Mouse (Mus musculus) midbrain, postnatal 0 days (tissue): Measurements from ENCODE around the gene Mrap. TPM values are rescaled to one million over a fixed set of nuclear protein-coding genes. Genes with fewer than 3 reads are reported as not detected.

ENCODE experiments used
- ATAC-seq: fragments of 200-750 bp; cut with Nextera tagmentation; 2 replicates; pipeline ENCODE4 v1.8.0; 2017; ENCODE audit warnings: moderate number of reproducible peaks, mild to moderate bottlenecking, moderate TSS enrichment, moderate library complexity; ENCODE audit not compliant: low FRiP score
- DNase-seq: peaks from one replicate; pipeline ENCODE4 v3.0.0-alpha.2; 2015; ENCODE audit warnings: low spot score
- H3K27ac ChIP-seq: fragments of 300-500 bp; sonication (generic); 2 replicates; pipeline ENCODE4 v1.5.1; 2014; ENCODE audit warnings: low read depth, mild to moderate bottlenecking, low read length, mixed read lengths
- H3K27me3 ChIP-seq: fragments of 300-500 bp; sonication (generic); 2 replicates; pipeline ENCODE4 v1.6.1; 2014; ENCODE audit warnings: low read length, control low read depth, mixed read lengths; ENCODE audit not compliant: insufficient read depth
- H3K36me3 ChIP-seq: fragments of 300-500 bp; sonication (generic); 2 replicates; pipeline ENCODE4 v1.6.1; 2014; ENCODE audit warnings: low read length, control low read depth, mixed read lengths; ENCODE audit not compliant: insufficient read depth
- H3K4me1 ChIP-seq: fragments of 300-500 bp; sonication (generic); 2 replicates; pipeline ENCODE4 v1.6.1; 2014; ENCODE audit warnings: mild to moderate bottlenecking, control low read depth, antibody characterized with exemption, low read length, mixed read lengths; ENCODE audit not compliant: insufficient read depth
- H3K4me2 ChIP-seq: fragments of 300-500 bp; sonication (generic); 2 replicates; pipeline ENCODE4 v1.6.1; 2014; ENCODE audit warnings: low read depth, mild to moderate bottlenecking, low read length, mixed read lengths; ENCODE audit not compliant: poor library complexity, severe bottlenecking
- H3K4me3 ChIP-seq: fragments of 300-500 bp; sonication (generic); 2 replicates; pipeline ENCODE4 v1.5.1; 2014; ENCODE audit warnings: low read depth, mild to moderate bottlenecking, low read length, moderate library complexity
- H3K9ac ChIP-seq: fragments of 300-500 bp; sonication (generic); replicated peaks from 2 replicates; pipeline ENCODE4 v1.6.1; 2014; ENCODE audit warnings: mild to moderate bottlenecking, low read length, moderate library complexity, mixed read lengths; ENCODE audit not compliant: poor library complexity, severe bottlenecking
- H3K9me3 ChIP-seq: fragments of 300-500 bp; sonication (generic); 2 replicates; pipeline ENCODE4 v1.6.1; 2016; ENCODE audit warnings: low read length, control low read depth
- CTCF ChIP-seq: IDR thresholded peaks from 2 replicates; pipeline ENCODE4 v1.5.1; 2016; ENCODE audit warnings: antibody characterized with exemption, mild to moderate bottlenecking
- WGBS: fragments of 180-500 bp; shearing (Covaris S2); extraction: QIAGEN DNeasy Blood & Tissue Kit; methylation state at CpG from one replicate; pipeline ENCODE4 v1.1.7; 2014; 5-methylcytosine and 5-hydroxymethylcytosine counted together
- polyA plus RNA-seq: library from polyadenylated mRNA; unstranded; fragments of >200 nt; fragmentation: Nextera tagmentation; extraction: Ambion mirVana; gene quantifications from 2 replicates; pipeline ENCODE4 v1.2.1, GENCODE M21; 2015
- total RNA-seq: library from RNA; depleted of rRNA; stranded (reverse); fragments of >200 nt; gene quantifications from 2 replicates; pipeline ENCODE4 v1.2.3, GENCODE M21; 2014

Mrap gene
- total and polyA plus RNA-seq, 2 experiments from 2014 or later = 0.41 to 0.77 TPM

GRCm38 (mm10) chr16:90765195-90765877 lies 27.3 kb downstream of the Mrap start:
- no peak for TF ChIP-seq CTCF
- Histone ChIP-seq H3K36me3 (peaks cover 72% of the 10 kb centered on the region), H3K4me2 (no peak overlapping the region), H3K27ac (no peak overlapping the region), H3K4me1 (no peaks in the 10 kb centered on the region), H3K27me3 (no peaks in the 10 kb centered on the region), H3K9me3 (no peaks in the 10 kb centered on the region), H3K9ac (no peak overlapping the region), H3K4me3 (no peak overlapping the region)
- 94% methylated on average over 9 of the region's 9 CpGs for WGBS
- ATAC-seq = no peak
- peak; percentile 7 for DNase-seq

DNA sequence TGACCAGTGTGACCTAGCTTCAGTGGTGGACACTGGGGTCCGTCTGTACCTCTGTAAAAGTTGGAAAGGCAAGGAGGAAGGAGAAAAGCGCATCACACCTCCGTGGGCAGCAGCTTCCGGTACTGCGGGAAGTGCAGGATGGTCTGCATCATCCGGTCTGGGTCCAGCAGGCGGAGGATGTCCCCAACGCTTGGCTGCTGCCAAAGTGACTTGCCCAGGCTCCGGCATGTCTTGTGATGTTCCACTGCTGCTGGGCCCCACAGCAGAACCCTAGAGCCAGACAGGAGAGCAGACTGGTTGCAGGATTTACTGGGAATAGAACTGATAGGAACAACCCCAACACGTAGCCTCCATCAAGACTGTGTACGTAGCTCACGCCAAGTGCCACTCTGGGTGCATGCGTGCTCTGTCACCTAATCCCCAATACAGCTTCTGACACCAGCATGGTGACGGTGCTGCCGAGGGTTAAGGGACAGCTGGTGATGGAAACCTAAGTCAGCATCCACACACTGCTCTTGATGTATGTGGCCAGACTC lies 29.0 kb downstream of the Mrap start:
- Histone ChIP-seq H3K27ac (no peak overlapping the region), H3K9ac (no peak overlapping the region), H3K27me3 (no peaks in the 10 kb centered on the region), H3K36me3 (peaks cover 67% of the 10 kb centered on the region), H3K4me3 (no peak overlapping the region), H3K9me3 (no peaks in the 10 kb centered on the region), H3K4me1 (no peaks in the 10 kb centered on the region), H3K4me2 (no peak overlapping the region)
- ATAC-seq (no peak), DNase-seq (no peak)
- no peak for TF ChIP-seq CTCF
- WGBS = 91% methylated on average over 15 of the region's 15 CpGs

- Histone ChIP-seq H3K27me3 (no peaks in the 10 kb centered on the region), H3K4me1 (no peaks in the 10 kb centered on the region), H3K9me3 (no peaks in the 10 kb centered on the region), H3K27ac (no peak overlapping the region), H3K9ac (no peak overlapping the region), H3K36me3 (peaks cover 90% of the 10 kb centered on the region), H3K4me2 (no peak overlapping the region), H3K4me3 (no peak overlapping the region)
- TF ChIP-seq CTCF = no peak
- ATAC-seq (no peak), DNase-seq (no peak)
- WGBS = 94% methylated on average over 12 of the region's 12 CpGs
Observed at GRCm38 (mm10) chr16:90774216-90774615, 36.2 kb downstream of the Mrap start.

- Histone ChIP-seq H3K4me1 (no peaks in the 10 kb centered on the region), H3K4me3 (no peak overlapping the region), H3K9me3 (no peaks in the 10 kb centered on the region), H3K9ac (no peak overlapping the region), H3K4me2 (no peak overlapping the region), H3K27me3 (no peaks in the 10 kb centered on the region), H3K36me3 (peaks cover 90% of the 10 kb centered on the region), H3K27ac (no peak overlapping the region)
- TF ChIP-seq CTCF = no peak
- WGBS = 94% methylated on average over 6 of the region's 6 CpGs
- DNase-seq (no peak), ATAC-seq (no peak)
Observed at GRCm38 (mm10) chr16:90774646-90775045, 36.6 kb downstream of the Mrap start.

DNA sequence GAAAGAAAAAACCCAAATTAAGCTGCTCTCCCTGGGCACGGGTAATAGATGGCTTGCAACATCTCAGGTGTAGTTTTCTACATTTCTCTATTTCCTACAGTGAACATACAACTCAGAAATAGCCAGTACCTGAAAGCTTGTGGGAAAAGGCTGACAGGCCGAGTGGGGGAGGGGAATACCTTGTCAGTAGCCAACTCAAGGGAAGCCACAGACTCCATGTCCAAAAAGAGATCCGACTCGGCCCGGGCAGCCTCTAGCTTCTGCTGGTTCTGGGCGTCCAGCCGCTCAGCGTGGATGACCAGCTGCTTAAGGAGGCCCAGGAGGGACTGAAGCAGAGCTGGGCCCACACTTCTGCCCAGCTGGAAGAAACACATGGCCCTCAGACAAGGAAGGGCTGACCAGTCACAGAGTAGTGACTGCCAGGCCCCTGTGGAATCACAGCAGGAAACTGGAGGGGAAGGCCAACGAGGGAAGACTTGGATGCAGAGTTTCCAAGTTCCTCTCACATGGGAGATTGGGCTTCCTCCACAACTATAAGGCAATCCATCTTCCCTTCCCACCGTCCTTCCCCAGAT lies 38.0 kb downstream of the Mrap start:
- Histone ChIP-seq H3K4me3 (no peak overlapping the region), H3K9me3 (no peaks in the 10 kb centered on the region), H3K9ac (no peak overlapping the region), H3K36me3 (peaks cover 93% of the 10 kb centered on the region), H3K27me3 (no peaks in the 10 kb centered on the region), H3K27ac (no peak overlapping the region), H3K4me1 (no peaks in the 10 kb centered on the region), H3K4me2 (no peak overlapping the region)
- no peak for TF ChIP-seq CTCF
- ATAC-seq = no peak
- 88% methylated on average over 10 of the region's 10 CpGs for WGBS
- DNase-seq = no peak

GRCm38 (mm10) chr16:90779783-90780182 lies 41.8 kb downstream of the Mrap start:
- H3K36me3 ChIP-seq = peaks cover 90% of the 10 kb centered on the region
- ATAC-seq = no peak
- 82% methylated on average over 11 of the region's 11 CpGs for WGBS

More at GRCm38 (mm10) chr16:90779783-90780182, 41.8 kb downstream of the Mrap start:
- DNase-seq = no peak
- Histone ChIP-seq H3K27me3 (no peaks in the 10 kb centered on the region), H3K27ac (no peak overlapping the region), H3K9me3 (no peaks in the 10 kb centered on the region), H3K4me2 (no peak overlapping the region), H3K9ac (no peak overlapping the region), H3K4me1 (no peaks in the 10 kb centered on the region), H3K4me3 (no peak overlapping the region)
- TF ChIP-seq CTCF = no peak
